Mouse (Mus musculus): ENCODE data around the gene Gucy2e.

DNA sequence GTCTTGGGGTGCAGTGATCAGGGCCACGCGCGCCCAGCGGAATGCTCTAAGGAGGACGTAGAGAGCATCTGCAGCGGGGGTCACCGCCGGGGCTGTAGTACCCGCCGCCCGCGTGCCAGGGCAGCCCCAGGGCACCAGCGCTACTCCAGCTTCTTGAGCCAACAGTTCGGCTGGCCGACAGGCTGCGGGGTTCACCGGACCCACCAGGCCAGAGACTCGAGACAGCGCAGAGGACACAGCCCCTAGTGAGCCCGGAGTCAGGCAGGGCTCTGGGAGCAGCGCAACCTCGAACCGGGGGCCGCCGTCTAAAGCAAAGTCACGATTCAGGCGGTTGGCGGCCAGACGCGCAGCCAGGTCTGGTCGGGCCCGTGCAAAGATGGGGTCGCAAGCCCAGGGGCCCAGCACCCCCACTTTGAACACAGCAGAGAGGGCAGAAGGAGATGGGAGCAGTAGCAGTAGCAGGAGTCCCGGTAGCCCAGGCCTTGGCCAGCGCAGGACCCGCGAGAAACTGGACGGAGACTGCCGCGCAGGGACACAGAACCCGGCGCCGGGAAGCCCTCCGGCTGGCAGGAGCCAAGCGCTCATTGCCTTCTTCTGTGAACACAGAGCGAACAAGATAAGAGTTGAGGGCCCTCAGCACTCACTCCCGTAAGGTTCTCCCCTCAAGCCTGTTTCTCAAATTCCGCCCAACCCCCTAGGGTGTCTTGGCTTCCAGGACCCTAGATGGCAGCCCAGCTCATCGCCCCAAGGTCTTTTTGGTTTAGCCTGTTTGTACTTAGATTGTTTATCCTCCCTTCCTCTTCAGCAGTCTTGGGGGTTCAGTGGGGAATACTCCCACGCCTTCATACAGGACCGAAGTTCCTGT lies 543 bp downstream of the Gucy2e start:
- TF ChIP-seq POLR2A (IDR thresholded peaks at IDR 0.05; ENCODE audit: control insufficient read depth, extremely low read depth, insufficient read depth, low read length, poor library complexity) (no peak), CTCF (IDR thresholded peaks at IDR 0.05; ENCODE audit: borderline replicate concordance, control insufficient read depth, extremely low read depth, insufficient read depth, low read length, poor library complexity) (no peak)

All from thymus, adult 2 months (tissue).